Mouse (Mus musculus): Measurements from ENCODE around the gene Gins1.
"Not testable (repeated sequence)": the region's sequence is repeated elsewhere in the genome, so short reads cannot be mapped to it uniquely, and the experiment has no call there.

Gins1 gene

GRCm38 (mm10) chr2:150904936-150905450 is at the start of gene Gins1:
TSS of gene Gins1 (plus strand) at chr2:150905400.
- DNase-seq (ENCODE audit: low read depth, low spot score), result no peak

- no peak for DNase-seq (ENCODE audit: low read depth, low spot score)
Measured at GRCm38 (mm10) chr2:150858724-150859487, 46.3 kb upstream of the Gins1 start.

- no peak for DNase-seq (ENCODE audit: low read depth, low spot score)
Measured at GRCm38 (mm10) chr2:150859709-150860470, 45.3 kb upstream of the Gins1 start.

GRCm38 (mm10) chr2:150861128-150861527 is 44.1 kb upstream of the Gins1 start:
- DNase-seq (ENCODE audit: low read depth, low spot score), result no peak

GRCm38 (mm10) chr2:150867021-150867420 is 38.2 kb upstream of the Gins1 start:
- no peak for DNase-seq (ENCODE audit: low read depth, low spot score)

GRCm38 (mm10) chr2:150869446-150869845 is 35.8 kb upstream of the Gins1 start:
- DNase-seq (ENCODE audit: low read depth, low spot score), result no peak

GRCm38 (mm10) chr2:150874508-150874907 is 30.7 kb upstream of the Gins1 start:
- no peak for DNase-seq (ENCODE audit: low read depth, low spot score)

GRCm38 (mm10) chr2:150875226-150875625 is 30.0 kb upstream of the Gins1 start:
- DNase-seq (ENCODE audit: low read depth, low spot score), result no peak

- no peak for DNase-seq (ENCODE audit: low read depth, low spot score)
Measured at GRCm38 (mm10) chr2:150877561-150877960, 27.6 kb upstream of the Gins1 start.

- no peak for DNase-seq (ENCODE audit: low read depth, low spot score)
Measured at GRCm38 (mm10) chr2:150884075-150884778, 21.0 kb upstream of the Gins1 start.

GRCm38 (mm10) chr2:150884779-150885110 is 20.5 kb upstream of the Gins1 start:
- no peak for DNase-seq (ENCODE audit: low read depth, low spot score)

- DNase-seq (ENCODE audit: low read depth, low spot score), result no peak
Measured at GRCm38 (mm10) chr2:150885814-150886213, 19.4 kb upstream of the Gins1 start.

- no peak for DNase-seq (ENCODE audit: low read depth, low spot score)
Measured at GRCm38 (mm10) chr2:150886315-150886714, 18.9 kb upstream of the Gins1 start.

GRCm38 (mm10) chr2:150887370-150887769 is 17.8 kb upstream of the Gins1 start:
- DNase-seq (ENCODE audit: low read depth, low spot score), result no peak

GRCm38 (mm10) chr2:150894617-150895267 is 10.5 kb upstream of the Gins1 start:
- DNase-seq (ENCODE audit: low read depth, low spot score), result no peak

- no peak for DNase-seq (ENCODE audit: low read depth, low spot score)
Measured at GRCm38 (mm10) chr2:150895691-150896252, 9.4 kb upstream of the Gins1 start.

- no peak for DNase-seq (ENCODE audit: low read depth, low spot score)
Measured at GRCm38 (mm10) chr2:150900341-150900740, 4.9 kb upstream of the Gins1 start.

- DNase-seq (ENCODE audit: low read depth, low spot score), result no peak
Measured at GRCm38 (mm10) chr2:150902347-150902746, 2.9 kb upstream of the Gins1 start.

- DNase-seq (ENCODE audit: low read depth, low spot score), result peak; percentile 93
Measured at GRCm38 (mm10) chr2:150904272-150904935, 796 bp upstream of the Gins1 start, which contains the start of gene Abhd12. TSS of gene Abhd12 (minus strand) at chr2:150904741.

GRCm38 (mm10) chr2:150908881-150909280 is 3.7 kb downstream of the Gins1 start:
- not testable (repeated sequence) for DNase-seq (ENCODE audit: low read depth, low spot score)
